Mouse (Mus musculus) forebrain, embryonic 14.5 days (tissue): Measurements from ENCODE around the gene Ina. TPM values are rescaled to one million over a fixed set of nuclear protein-coding genes. Genes with fewer than 3 reads are reported as not detected.

Experiments
- ATAC-seq: fragments of 200-750 bp; cut with Nextera tagmentation; 2 replicates; pipeline ENCODE4 v1.8.0; 2017; ENCODE audit warnings: mild to moderate bottlenecking, moderate library complexity
- DNase-seq: peaks from one replicate; pipeline ENCODE4 v3.0.0-alpha.2; 2015; ENCODE audit warnings: low spot score
- H3K27ac ChIP-seq: fragments of 300-500 bp; sonication (generic); 2 replicates; pipeline ENCODE4 v1.5.1; 2014; ENCODE audit warnings: low read depth, mild to moderate bottlenecking, control low read depth, low read length, moderate library complexity
- H3K27me3 ChIP-seq: fragments of 300-500 bp; sonication (generic); replicated peaks from 2 replicates; pipeline ENCODE4 v1.6.1; 2014; ENCODE audit warnings: low read length, control low read depth, mixed read lengths; ENCODE audit not compliant: control insufficient read depth, insufficient read depth
- H3K36me3 ChIP-seq: fragments of 300-500 bp; sonication (generic); 2 replicates; pipeline ENCODE4 v1.6.1; 2014; ENCODE audit warnings: low read length, control low read depth; ENCODE audit not compliant: control insufficient read depth, insufficient read depth
- H3K4me1 ChIP-seq: fragments of 300-500 bp; sonication (generic); 2 replicates; pipeline ENCODE4 v1.6.1; 2014; ENCODE audit warnings: antibody characterized with exemption, low read length, control low read depth; ENCODE audit not compliant: control insufficient read depth, insufficient read depth
- H3K4me2 ChIP-seq: fragments of 300-500 bp; sonication (generic); 2 replicates; pipeline ENCODE4 v1.6.1; 2014; ENCODE audit warnings: mild to moderate bottlenecking, control low read depth, low read length
- H3K4me3 ChIP-seq: fragments of 300-500 bp; sonication (generic); 2 replicates; pipeline ENCODE4 v1.5.1; 2014; ENCODE audit warnings: low read depth, low read length, control low read depth
- H3K9ac ChIP-seq: fragments of 300-500 bp; sonication (generic); 2 replicates; pipeline ENCODE4 v1.6.1; 2014; ENCODE audit warnings: mild to moderate bottlenecking, low read length, control low read depth, moderate library complexity
- H3K9me3 ChIP-seq: fragments of 300-500 bp; sonication (generic); replicated peaks from 2 replicates; pipeline ENCODE4 v1.6.1; 2016; ENCODE audit warnings: low read length, control low read depth, mixed read lengths; ENCODE audit not compliant: control insufficient read depth
- WGBS: fragments of 180-500 bp; shearing (Covaris S2); extraction: QIAGEN DNeasy Blood & Tissue Kit; methylation state at CpG from one replicate; pipeline ENCODE4 v1.1.7; 2014; 5-methylcytosine and 5-hydroxymethylcytosine counted together
- polyA plus RNA-seq: library from polyadenylated mRNA; unstranded; fragments of >200 nt; fragmentation: Nextera tagmentation; extraction: Ambion mirVana; gene quantifications from 2 replicates; pipeline ENCODE4 v1.2.1, GENCODE M21; 2014

Ina gene
- polyA plus RNA-seq, 1 experiment from 2014 or later, result 253 TPM

- WGBS, result under 1% methylated on average over 15 of the region's 15 CpGs
- Histone ChIP-seq H3K27ac (no peak overlapping the region), H3K4me1 (0 out of 2 replicates have a peak, but pooled peaks cover 3% of the 10 kb centered on the region), H3K4me2 (peak overlapping the region; percentile 71), H3K27me3 (peaks cover 23% of the 10 kb centered on the region), H3K36me3 (peaks cover 7% of the 10 kb centered on the region; the same call in 1 of the 2 replicates), H3K9ac (peak overlapping the region; percentile 85), H3K9me3 (no peaks in the 10 kb centered on the region), H3K4me3 (peak overlapping the region; percentile 70)
- DNase-seq (peak; percentile 75), ATAC-seq (no peak)
Observed at GRCm38 (mm10) chr19:47016487-47016886, 2.0 kb downstream of the Ina start.

GRCm38 (mm10) chr19:47017831-47018230, 3.3 kb downstream of the Ina start:
- no peak for ATAC-seq
- WGBS, result 4% methylated on average over 3 of the region's 3 CpGs
- 0 out of 2 replicates have a peak, but pooled peaks cover 3% of the 10 kb centered on the region for H3K4me1 ChIP-seq
- H3K9ac ChIP-seq, result peak overlapping the region; percentile 59
- H3K27ac ChIP-seq, result peak overlapping the region; percentile 52
- H3K4me3 ChIP-seq, result peak overlapping the region; percentile 70
- H3K9me3 ChIP-seq, result no peaks in the 10 kb centered on the region
- peaks cover 19% of the 10 kb centered on the region for H3K27me3 ChIP-seq
- H3K36me3 ChIP-seq, result peaks cover 21% of the 10 kb centered on the region
- peak overlapping the region; percentile 71 for H3K4me2 ChIP-seq
- DNase-seq, result no peak

DNA sequence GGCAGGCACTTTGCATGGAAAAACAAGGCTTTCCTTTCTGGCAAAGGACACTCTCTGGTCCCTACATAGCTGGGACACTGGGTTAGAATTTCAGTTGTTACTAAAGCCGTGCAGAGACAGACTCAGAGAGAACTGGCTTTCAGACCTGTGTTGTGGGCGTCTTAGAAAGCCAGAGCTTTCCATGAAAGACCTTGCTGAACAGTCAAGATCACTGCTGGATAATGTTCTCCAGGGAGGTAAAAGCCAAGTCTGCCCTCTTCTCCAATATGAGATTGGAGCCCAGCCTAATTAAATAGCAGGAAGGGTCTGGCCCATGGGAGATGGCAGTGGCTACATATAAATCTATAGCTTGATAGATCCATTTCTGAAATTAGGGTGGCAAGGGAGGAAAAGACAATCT, 3.8 kb downstream of the Ina start:
- H3K9me3 ChIP-seq, result no peaks in the 10 kb centered on the region
- H3K27ac ChIP-seq, result peak overlapping the region; percentile 52; the same call in 1 of the 2 replicates
- WGBS, result 13% methylated on average over 2 of the region's 2 CpGs
- ATAC-seq (no peak), DNase-seq (no peak)
- peaks cover 26% of the 10 kb centered on the region for H3K36me3 ChIP-seq
- H3K4me2 ChIP-seq, result peak overlapping the region; percentile 71
- H3K4me3 ChIP-seq, result peak overlapping the region; percentile 70
- H3K27me3 ChIP-seq, result peaks cover 14% of the 10 kb centered on the region
- H3K4me1 ChIP-seq, result no peaks in the 10 kb centered on the region
- peak overlapping the region; percentile 59 for H3K9ac ChIP-seq

- peak overlapping the region; percentile 71 for H3K4me2 ChIP-seq
- peaks cover 36% of the 10 kb centered on the region for H3K36me3 ChIP-seq
- H3K4me1 ChIP-seq, result no peaks in the 10 kb centered on the region
- H3K9ac ChIP-seq, result peak overlapping the region; percentile 59; the same call in 1 of the 2 replicates
- WGBS, result 26% methylated on average over 6 of the region's 6 CpGs
- H3K4me3 ChIP-seq, result peak overlapping the region; percentile 70
- no peaks in the 10 kb centered on the region for H3K9me3 ChIP-seq
- ATAC-seq (no peak), DNase-seq (peak; percentile 31)
- peak overlapping the region; percentile 40; the same call in 1 of the 2 replicates for H3K27ac ChIP-seq
- H3K27me3 ChIP-seq, result peaks cover 13% of the 10 kb centered on the region
Observed at GRCm38 (mm10) chr19:47019326-47019725, 4.8 kb downstream of the Ina start.

DNA sequence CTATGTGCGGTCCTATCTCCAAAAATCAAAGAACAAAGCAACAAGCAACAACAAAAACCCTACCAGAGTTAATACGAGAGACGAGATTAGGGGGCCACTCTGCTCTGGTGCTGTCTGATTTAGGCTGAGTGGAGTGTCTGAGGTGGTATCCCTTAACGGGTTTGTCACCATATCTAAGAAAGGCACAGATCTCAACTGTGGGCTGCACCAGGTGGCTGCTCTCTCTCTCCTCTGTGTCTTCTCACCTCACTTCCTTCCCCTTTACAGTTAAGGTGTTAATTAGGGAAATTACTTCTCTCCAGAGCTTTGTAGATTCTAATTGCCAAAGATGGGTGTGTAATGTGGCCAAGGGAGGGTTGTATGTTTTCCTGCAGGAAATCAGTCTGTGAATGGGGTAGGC, 8.2 kb downstream of the Ina start:
- H3K9ac ChIP-seq, result no peak overlapping the region
- H3K9me3 ChIP-seq, result no peaks in the 10 kb centered on the region
- H3K4me2 ChIP-seq, result no peak overlapping the region
- H3K4me1 ChIP-seq, result no peaks in the 10 kb centered on the region
- WGBS, result 79% methylated on average over 4 of the region's 4 CpGs
- no peak for DNase-seq
- ATAC-seq, result no peak
- no peak overlapping the region for H3K4me3 ChIP-seq
- no peak overlapping the region for H3K27ac ChIP-seq
- no peaks in the 10 kb centered on the region for H3K27me3 ChIP-seq
- H3K36me3 ChIP-seq, result peaks cover 48% of the 10 kb centered on the region

DNA sequence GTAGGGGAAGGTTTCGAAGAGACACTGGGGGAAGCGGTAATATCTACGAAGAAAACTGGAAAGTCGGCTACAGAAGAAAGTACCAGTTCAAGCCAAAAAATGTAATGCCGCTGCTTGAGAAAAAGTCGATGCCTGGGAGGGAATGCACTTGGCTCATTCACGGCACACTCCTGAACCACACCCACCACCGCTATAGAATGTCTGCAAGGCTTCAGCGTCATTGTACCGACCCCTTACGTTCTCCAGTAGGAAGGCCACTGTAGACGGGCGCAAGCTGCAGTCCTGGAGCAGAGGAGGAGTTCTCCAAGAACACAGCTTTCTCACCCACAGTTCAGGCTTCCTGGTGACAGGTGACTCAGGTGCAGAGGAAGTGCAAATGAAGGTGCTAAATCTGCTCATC, 9.0 kb downstream of the Ina start:
- H3K27ac ChIP-seq, result no peak overlapping the region
- peaks cover 48% of the 10 kb centered on the region for H3K36me3 ChIP-seq
- no peaks in the 10 kb centered on the region for H3K27me3 ChIP-seq
- WGBS, result 94% methylated on average over 13 of the region's 13 CpGs
- no peak for DNase-seq
- ATAC-seq, result no peak
- no peak overlapping the region for H3K9ac ChIP-seq
- no peaks in the 10 kb centered on the region for H3K4me1 ChIP-seq
- H3K9me3 ChIP-seq, result no peaks in the 10 kb centered on the region
- H3K4me3 ChIP-seq, result no peak overlapping the region
- H3K4me2 ChIP-seq, result no peak overlapping the region

DNA sequence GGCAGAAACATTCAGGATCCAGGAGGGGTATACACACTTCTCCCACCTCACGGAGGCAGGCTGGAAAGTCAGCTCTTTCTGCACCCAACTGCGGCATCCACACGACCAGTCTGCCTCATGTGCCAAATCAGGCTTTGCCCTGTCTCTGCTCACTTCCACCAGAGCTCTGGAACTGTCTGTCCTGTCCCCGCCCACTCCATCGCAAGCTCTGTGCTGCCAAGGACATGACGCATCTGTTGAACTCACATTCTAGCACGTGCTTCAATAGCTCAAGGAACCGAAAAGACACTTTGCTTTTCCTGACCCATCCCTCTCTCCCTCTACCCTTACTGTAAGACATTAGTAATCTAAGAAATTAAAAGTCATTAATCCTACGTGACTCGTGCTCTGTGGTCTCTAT, 10.5 kb downstream of the Ina start:
- ATAC-seq, result no peak
- WGBS, result 91% methylated on average over 10 of the region's 10 CpGs
- H3K36me3 ChIP-seq, result peaks cover 45% of the 10 kb centered on the region

GRCm38 (mm10) chr19:47026513-47026912, 12.0 kb downstream of the Ina start:
- no peak overlapping the region for H3K9ac ChIP-seq
- peaks cover 40% of the 10 kb centered on the region for H3K36me3 ChIP-seq
- H3K27me3 ChIP-seq, result no peaks in the 10 kb centered on the region
- H3K4me3 ChIP-seq, result no peak overlapping the region
- H3K27ac ChIP-seq, result no peak overlapping the region
- WGBS, result 84% methylated on average over 4 of the region's 4 CpGs
- H3K9me3 ChIP-seq, result no peaks in the 10 kb centered on the region
- no peak overlapping the region for H3K4me2 ChIP-seq
- H3K4me1 ChIP-seq, result no peaks in the 10 kb centered on the region
- no peak for DNase-seq
- ATAC-seq, result no peak

More for the DNA sequence above, 10.5 kb downstream of the Ina start:
- Histone ChIP-seq H3K27me3 (no peaks in the 10 kb centered on the region), H3K9ac (no peak overlapping the region), H3K4me1 (no peaks in the 10 kb centered on the region), H3K27ac (no peak overlapping the region), H3K9me3 (no peaks in the 10 kb centered on the region), H3K4me2 (no peak overlapping the region), H3K4me3 (no peak overlapping the region)
- no peak for DNase-seq

- H3K27me3 ChIP-seq, result no peaks in the 10 kb centered on the region
- no peak overlapping the region for H3K9ac ChIP-seq
- H3K36me3 ChIP-seq, result peaks cover 23% of the 10 kb centered on the region
- H3K4me3 ChIP-seq, result no peak overlapping the region
- no peaks in the 10 kb centered on the region for H3K4me1 ChIP-seq
- ATAC-seq, result no peak
- 77% methylated on average over 9 of the region's 9 CpGs for WGBS
- DNase-seq, result no peak
- no peak overlapping the region for H3K27ac ChIP-seq
- H3K9me3 ChIP-seq, result no peaks in the 10 kb centered on the region
- H3K4me2 ChIP-seq, result no peak overlapping the region
Observed at GRCm38 (mm10) chr19:47029796-47030195, 15.3 kb downstream of the Ina start.
